Mouse (Mus musculus): ENCODE results near the gene Oard1. TPM values are rescaled to one million over a fixed set of nuclear protein-coding genes. Genes with fewer than 3 reads are reported as not detected.

Gene Oard1
- polyA plus RNA-seq, 1 experiment from 2014 or later, result 79.4 TPM

DNA sequence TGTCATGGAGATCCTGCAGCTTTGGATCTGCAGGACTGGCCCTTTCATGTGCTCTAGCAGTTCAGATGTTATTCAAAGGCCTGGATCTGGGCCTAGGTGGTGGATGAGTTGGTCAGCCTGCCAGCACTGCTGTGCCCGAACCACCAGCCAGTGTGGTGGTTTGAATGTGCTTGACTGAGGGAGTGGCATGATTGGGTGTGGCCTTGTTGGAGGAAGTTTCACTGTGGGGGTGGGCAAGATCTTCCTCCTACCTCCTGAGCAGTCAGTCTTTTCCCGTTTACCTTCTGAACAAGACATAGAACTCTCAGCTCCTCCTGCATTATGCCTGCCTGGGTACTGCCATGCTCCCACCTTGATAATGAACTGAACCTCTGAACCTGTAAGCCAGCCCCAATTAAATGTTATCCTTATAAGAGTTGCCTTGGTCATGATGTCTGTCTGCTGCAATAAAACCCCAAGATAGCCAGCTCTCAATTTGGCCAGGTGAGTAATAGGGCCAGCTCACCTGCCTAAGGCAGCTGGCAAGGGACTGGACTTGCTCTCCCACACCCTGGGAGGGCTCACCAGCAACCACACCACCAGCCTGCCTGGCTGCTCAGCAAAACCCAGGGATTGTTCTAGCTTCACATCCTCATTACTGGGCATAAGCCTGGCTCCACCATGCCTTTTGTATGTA, 23.9 kb upstream of the Oard1 start:
- Histone ChIP-seq H3K4me2 (replicated peaks) (no peak overlapping the region), H3K9ac (replicated peaks) (no peak overlapping the region), H3K4me1 (no peaks in the 10 kb centered on the region), H3K36me3 (peaks cover 48% of the 10 kb centered on the region), H3K4me3 (no peak overlapping the region), H3K27ac (replicated peaks) (no peak overlapping the region), H3K9me3 (no peaks in the 10 kb centered on the region), H3K27me3 (no peaks in the 10 kb centered on the region)
- no peak for ATAC-seq (ENCODE audit: low FRiP score, low read depth)
- 75% methylated on average over 2 of the region's 2 CpGs for WGBS

GRCm38 (mm10) chr17:48388666-48389065, 21.1 kb upstream of the Oard1 start:
- no peak overlapping the region for H3K27ac ChIP-seq (replicated peaks)
- no peaks in the 10 kb centered on the region for H3K4me1 ChIP-seq
- H3K9me3 ChIP-seq, result no peaks in the 10 kb centered on the region
- no peak for ATAC-seq (ENCODE audit: low FRiP score, low read depth)
- no peaks in the 10 kb centered on the region for H3K27me3 ChIP-seq
- no peak overlapping the region for H3K4me3 ChIP-seq
- H3K36me3 ChIP-seq, result peaks cover 75% of the 10 kb centered on the region
- H3K4me2 ChIP-seq (replicated peaks), result no peak overlapping the region
- WGBS, result 90% methylated on average over 2 of the region's 2 CpGs
- H3K9ac ChIP-seq (replicated peaks), result no peak overlapping the region

DNA sequence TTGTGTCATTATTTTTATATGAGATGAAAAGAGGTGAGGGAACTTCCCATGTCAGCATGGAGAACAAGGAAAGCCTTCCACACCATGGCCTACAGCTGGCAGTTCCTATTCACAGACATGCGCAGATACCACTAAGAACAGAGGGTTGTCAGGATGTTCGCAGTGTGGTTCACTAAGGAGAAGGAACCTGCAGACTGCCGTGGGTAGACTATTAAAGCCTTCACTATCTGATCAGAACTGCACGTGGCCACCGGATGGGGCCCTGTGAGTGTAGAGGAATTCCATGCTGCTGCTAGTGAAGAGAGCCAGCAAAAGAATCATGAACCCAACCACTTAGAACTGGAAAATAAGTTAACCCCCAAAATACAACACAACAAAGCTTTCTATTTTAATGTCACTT, 20.4 kb upstream of the Oard1 start:
- no peak overlapping the region for H3K4me2 ChIP-seq (replicated peaks)
- no peaks in the 10 kb centered on the region for H3K9me3 ChIP-seq
- ATAC-seq (ENCODE audit: low FRiP score, low read depth), result no peak
- H3K4me3 ChIP-seq, result no peak overlapping the region
- H3K27ac ChIP-seq (replicated peaks), result no peak overlapping the region
- no peaks in the 10 kb centered on the region for H3K27me3 ChIP-seq
- H3K9ac ChIP-seq (replicated peaks), result no peak overlapping the region
- no peaks in the 10 kb centered on the region for H3K4me1 ChIP-seq
- WGBS, result 94% methylated on average over 5 of the region's 5 CpGs
- peaks cover 83% of the 10 kb centered on the region for H3K36me3 ChIP-seq

DNA sequence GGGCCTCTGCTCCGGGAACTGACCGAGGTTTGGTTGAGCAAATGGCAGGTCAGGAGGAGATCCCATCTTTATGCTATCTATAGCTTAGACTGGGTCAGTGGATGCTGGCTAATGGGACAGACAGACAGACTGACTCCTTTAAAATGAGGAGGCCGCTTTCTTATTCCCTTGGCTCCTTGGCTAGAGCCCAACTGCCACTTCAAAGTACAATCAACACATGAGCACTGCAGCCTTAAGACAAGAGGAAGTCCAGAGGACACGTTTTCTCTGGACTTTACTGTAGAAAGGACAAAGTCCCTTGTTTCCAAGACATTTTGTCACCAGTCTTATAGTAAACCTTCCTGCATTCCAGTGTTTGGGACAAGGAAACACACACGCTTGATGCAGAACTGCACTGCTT, 18.4 kb upstream of the Oard1 start:
- 90% methylated on average over 5 of the region's 5 CpGs for WGBS
- Histone ChIP-seq H3K36me3 (peaks cover 99% of the 10 kb centered on the region), H3K4me3 (no peak overlapping the region), H3K4me1 (no peaks in the 10 kb centered on the region), H3K27me3 (no peaks in the 10 kb centered on the region), H3K9me3 (no peaks in the 10 kb centered on the region), H3K9ac (replicated peaks) (no peak overlapping the region), H3K4me2 (replicated peaks) (no peak overlapping the region), H3K27ac (replicated peaks) (no peak overlapping the region)
- no peak for ATAC-seq (ENCODE audit: low FRiP score, low read depth)

DNA sequence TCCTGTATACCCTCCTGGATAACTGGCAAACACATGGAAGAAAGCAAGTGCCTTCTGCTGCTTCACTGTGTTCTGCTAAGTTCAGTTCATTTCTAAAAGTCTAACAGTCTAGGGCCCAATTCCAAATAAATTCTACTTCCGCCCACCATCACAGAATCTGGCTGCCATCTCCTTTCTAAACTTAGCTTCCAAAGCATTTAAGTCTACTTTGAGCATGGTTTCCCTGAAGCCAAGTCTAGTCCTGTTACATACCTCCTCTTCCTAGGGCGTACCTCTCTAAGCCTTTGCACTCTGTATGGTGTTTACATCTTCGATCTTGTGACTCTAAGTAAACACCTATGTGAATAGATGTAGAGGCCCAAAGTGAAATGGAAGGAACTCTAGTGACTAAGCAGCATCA, 17.2 kb upstream of the Oard1 start:
- H3K27me3 ChIP-seq, result no peaks in the 10 kb centered on the region
- no peak overlapping the region for H3K4me2 ChIP-seq (replicated peaks)
- ATAC-seq (ENCODE audit: low FRiP score, low read depth), result no peak
- H3K36me3 ChIP-seq, result peaks cover 92% of the 10 kb centered on the region
- H3K4me1 ChIP-seq, result no peaks in the 10 kb centered on the region
- no peak overlapping the region for H3K27ac ChIP-seq (replicated peaks)
- no peak overlapping the region for H3K9ac ChIP-seq (replicated peaks)
- H3K4me3 ChIP-seq, result no peak overlapping the region
- 91% methylated on average over 3 of the region's 3 CpGs for WGBS
- H3K9me3 ChIP-seq, result no peaks in the 10 kb centered on the region

GRCm38 (mm10) chr17:48401710-48402109, 8.1 kb upstream of the Oard1 start:
- H3K36me3 ChIP-seq, result peaks cover 29% of the 10 kb centered on the region
- 86% methylated on average over 4 of the region's 4 CpGs for WGBS
- H3K4me2 ChIP-seq (replicated peaks), result no peak overlapping the region
- H3K4me3 ChIP-seq, result no peak overlapping the region
- H3K9ac ChIP-seq (replicated peaks), result no peak overlapping the region
- H3K27ac ChIP-seq (replicated peaks), result no peak overlapping the region
- no peaks in the 10 kb centered on the region for H3K27me3 ChIP-seq
- H3K9me3 ChIP-seq, result no peaks in the 10 kb centered on the region
- no peak for ATAC-seq (ENCODE audit: low FRiP score, low read depth)
- H3K4me1 ChIP-seq, result no peaks in the 10 kb centered on the region

GRCm38 (mm10) chr17:48402751-48403150, 7.1 kb upstream of the Oard1 start:
- 91% methylated on average over 3 of the region's 3 CpGs for whole genome bisulfite sequencing
- Histone ChIP-seq H3K9ac (replicated peaks) (no peak overlapping the region), H3K36me3 (peaks cover 26% of the 10 kb centered on the region), H3K27me3 (no peaks in the 10 kb centered on the region), H3K9me3 (no peaks in the 10 kb centered on the region), H3K4me3 (no peak overlapping the region), H3K4me1 (peaks cover 8% of the 10 kb centered on the region), H3K27ac (replicated peaks) (no peak overlapping the region), H3K4me2 (replicated peaks) (no peak overlapping the region)
- no peak for ATAC-seq (ENCODE audit: low FRiP score, low read depth)

GRCm38 (mm10) chr17:48403848-48404247, 6.0 kb upstream of the Oard1 start:
- WGBS, result 90% methylated on average over 2 of the region's 2 CpGs
- H3K36me3 ChIP-seq, result peaks cover 15% of the 10 kb centered on the region
- no peaks in the 10 kb centered on the region for H3K9me3 ChIP-seq
- no peak overlapping the region for H3K27ac ChIP-seq (replicated peaks)
- no peaks in the 10 kb centered on the region for H3K27me3 ChIP-seq
- H3K9ac ChIP-seq (replicated peaks), result no peak overlapping the region
- H3K4me1 ChIP-seq, result peaks cover 15% of the 10 kb centered on the region
- ATAC-seq (ENCODE audit: low FRiP score, low read depth), result no peak
- no peak overlapping the region for H3K4me3 ChIP-seq
- no peak overlapping the region for H3K4me2 ChIP-seq (replicated peaks)

- WGBS, result 93% methylated on average over 1 of the region's 1 CpGs
- H3K9ac ChIP-seq (replicated peaks), result no peak overlapping the region
- no peaks in the 10 kb centered on the region for H3K9me3 ChIP-seq
Observed at GRCm38 (mm10) chr17:48404706-48405105, 5.1 kb upstream of the Oard1 start.

DNA sequence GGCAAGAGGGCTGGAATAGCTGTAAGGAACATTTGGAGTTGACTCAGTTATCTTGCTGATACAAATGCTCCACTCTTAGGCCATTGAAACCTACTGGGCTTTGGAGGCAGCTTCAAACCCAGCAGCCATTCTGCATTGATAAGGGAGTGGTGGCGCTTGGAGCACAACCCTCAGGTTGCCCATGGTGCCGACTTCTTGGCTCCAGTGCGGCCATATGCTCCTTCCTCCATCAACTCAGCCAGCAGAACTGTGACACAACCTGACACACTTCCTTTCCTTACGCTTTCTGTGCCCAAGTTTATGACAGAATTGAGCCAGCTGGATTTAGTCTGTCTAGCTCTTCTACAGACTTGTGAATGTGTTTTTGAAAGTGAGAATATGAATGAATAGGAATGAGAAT, 2.7 kb upstream of the Oard1 start:
- Histone ChIP-seq H3K27me3 (no peaks in the 10 kb centered on the region), H3K27ac (replicated peaks) (no peak overlapping the region), H3K36me3 (no peaks in the 10 kb centered on the region), H3K9me3 (no peaks in the 10 kb centered on the region), H3K4me2 (replicated peaks) (no peak overlapping the region), H3K4me1 (peaks cover 27% of the 10 kb centered on the region), H3K4me3 (no peak overlapping the region), H3K9ac (replicated peaks) (no peak overlapping the region)
- no peak for ATAC-seq (ENCODE audit: low FRiP score, low read depth)
- WGBS, result 85% methylated on average over 4 of the region's 4 CpGs

More at GRCm38 (mm10) chr17:48404706-48405105, 5.1 kb upstream of the Oard1 start:
- Histone ChIP-seq H3K4me1 (peaks cover 15% of the 10 kb centered on the region), H3K36me3 (peaks cover 6% of the 10 kb centered on the region), H3K27ac (replicated peaks) (no peak overlapping the region), H3K27me3 (no peaks in the 10 kb centered on the region), H3K4me3 (no peak overlapping the region), H3K4me2 (replicated peaks) (no peak overlapping the region)
- ATAC-seq (ENCODE audit: low FRiP score, low read depth), result no peak

DNA sequence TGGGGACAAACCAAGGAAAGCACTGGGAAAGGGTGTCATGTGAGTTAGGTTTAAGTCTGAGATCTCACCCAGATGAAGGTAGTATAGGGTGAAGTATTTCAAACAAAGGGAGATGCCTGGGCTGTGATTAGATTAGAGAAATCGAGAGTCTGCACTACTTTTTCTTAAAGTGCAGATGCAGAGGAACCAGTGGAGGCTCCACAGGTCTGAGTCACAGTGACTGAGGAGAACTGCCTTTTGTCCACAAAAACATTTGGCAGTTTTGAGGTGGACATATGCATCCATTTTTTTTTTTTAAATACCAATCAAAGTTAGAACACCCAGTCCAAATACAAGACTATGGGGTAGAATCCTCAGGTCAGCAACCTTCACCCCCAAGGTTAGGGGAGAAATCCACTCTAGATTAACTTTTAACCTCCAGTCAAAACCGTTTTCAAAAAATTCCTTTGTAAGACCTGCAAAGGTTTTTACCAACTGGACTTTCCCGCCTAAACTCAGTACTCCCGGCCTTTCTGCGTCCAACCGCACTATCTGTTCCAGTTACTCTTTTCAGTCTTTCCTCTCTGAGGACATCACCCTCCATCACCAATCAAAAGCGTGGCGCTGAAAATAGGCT, 1.8 kb upstream of the Oard1 start:
- Histone ChIP-seq H3K36me3 (peaks cover 4% of the 10 kb centered on the region; the same call in 1 of the 2 replicates), H3K27ac (replicated peaks) (peak overlapping the region; percentile 100)

DNA sequence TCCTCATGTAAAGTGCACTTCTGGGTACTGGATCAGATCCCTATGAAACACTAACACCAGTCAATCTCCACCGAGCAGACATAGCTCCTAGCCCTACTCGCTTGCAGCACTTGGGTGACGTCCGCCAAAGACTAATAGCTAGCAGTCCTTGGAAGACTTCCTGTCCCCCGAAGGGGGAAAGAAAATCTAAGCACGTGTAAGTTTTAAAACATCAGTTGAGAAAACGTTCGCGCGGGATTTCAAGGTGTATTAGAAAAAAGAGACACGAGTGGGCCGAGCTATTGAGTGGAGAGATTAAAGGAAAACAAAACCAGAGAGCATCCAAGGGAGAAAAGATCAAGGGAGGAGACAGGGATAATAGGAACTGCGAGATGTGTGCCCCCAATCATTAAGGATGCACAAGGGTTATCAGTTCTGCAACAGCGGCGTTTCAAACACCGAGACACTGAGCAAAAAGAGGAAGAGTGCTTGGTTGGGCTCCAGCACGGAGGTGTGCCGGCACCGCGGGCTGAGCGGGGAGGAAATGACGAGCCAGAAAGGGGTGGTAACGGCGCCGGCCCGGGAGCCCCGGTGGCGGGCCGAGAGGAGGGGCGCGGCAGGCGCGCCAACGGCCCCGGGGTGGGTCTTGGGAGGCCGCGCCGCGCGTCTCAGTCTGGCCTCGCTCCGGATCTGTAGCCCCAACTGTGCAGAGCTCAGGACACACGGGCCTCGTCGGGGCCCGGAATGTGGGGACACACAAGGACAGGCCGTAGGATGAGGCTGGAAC, 1.1 kb upstream of the Oard1 start:
- H3K4me1 ChIP-seq, result peaks cover 28% of the 10 kb centered on the region
- peak; percentile 32 for ATAC-seq (ENCODE audit: low FRiP score, low read depth)
- H3K27me3 ChIP-seq, result no peaks in the 10 kb centered on the region
- no peaks in the 10 kb centered on the region for H3K9me3 ChIP-seq
- H3K9ac ChIP-seq (replicated peaks), result peak overlapping the region; percentile 96
- peaks cover 7% of the 10 kb centered on the region; the same call in 1 of the 2 replicates for H3K36me3 ChIP-seq
- H3K4me3 ChIP-seq, result peak overlapping the region; percentile 69
- H3K4me2 ChIP-seq (replicated peaks), result peak overlapping the region; percentile 76
- H3K27ac ChIP-seq (replicated peaks), result peak overlapping the region; percentile 100
- under 1% methylated on average over 47 of the region's 47 CpGs for WGBS

More for the DNA sequence above, 1.8 kb upstream of the Oard1 start:
- Histone ChIP-seq H3K27me3 (no peaks in the 10 kb centered on the region), H3K4me3 (peak overlapping the region; percentile 69), H3K4me1 (peaks cover 28% of the 10 kb centered on the region), H3K4me2 (replicated peaks) (peak overlapping the region; percentile 76), H3K9me3 (no peaks in the 10 kb centered on the region), H3K9ac (replicated peaks) (peak overlapping the region; percentile 96)
- 10% methylated on average over 8 of the region's 8 CpGs for WGBS
- ATAC-seq (ENCODE audit: low FRiP score, low read depth), result no peak

Measured in midbrain, embryonic 12.5 days (tissue).